8 mouse cellular contexts compared by ENCODE assay signal in genomic region chr12:79600149-79600769, GRCm38 (mm10).
DNase-seq lines count a peak whose midpoint lies in the region; ATAC-seq and TF ChIP-seq lines count a peak whose summit lies in the region.

No protein-coding gene starts in this region.

- no peak for TF ChIP-seq POLR2A in brain, embryonic 14.5 days (IDR thresholded peaks at IDR 0.05; ENCODE audit: borderline replicate concordance, extremely low read depth, insufficient read depth, insufficient read length, poor library complexity, severe bottlenecking)

- no peak for TF ChIP-seq CTCF in brain, embryonic 14.5 days (IDR thresholded peaks at IDR 0.05; ENCODE audit: borderline replicate concordance, extremely low read depth, insufficient read depth, insufficient read length)

- no peaks in the 10 kb centered on the region for H3K36me3 ChIP-seq in heart, embryonic 14.5 days (ENCODE audit: control insufficient read depth, insufficient read depth, low read length)

- H3K27ac ChIP-seq in heart, embryonic 14.5 days (replicated peaks in 1 of 2; ENCODE audit: control insufficient read depth in 1 of 2, insufficient read depth in 1 of 2, low read depth in 2 of 2, low read length in 2 of 2) = peak overlapping the region; percentile 63 to 67

- H3K9me3 ChIP-seq in heart, embryonic 14.5 days (ENCODE audit: control insufficient read depth, low read length) = no peaks in the 10 kb centered on the region

- WGBS in heart, embryonic 14.5 days = 61% methylated on average over 11 of the region's 11 CpGs

- no peak overlapping the region for H3K4me3 ChIP-seq in heart, embryonic 14.5 days (ENCODE audit: control insufficient read depth in 1 of 2, insufficient read depth in 1 of 2, low read depth in 1 of 2, low read length in 2 of 2)

- H3K4me1 ChIP-seq in heart, embryonic 14.5 days (ENCODE audit: control insufficient read depth in 2 of 2, insufficient read depth in 2 of 2, low read length in 2 of 2) = peaks cover 6 to 24% of the 10 kb centered on the region in 2 experiments

- H3K27me3 ChIP-seq in heart, embryonic 14.5 days (ENCODE audit: control insufficient read depth, insufficient read depth, low read length) = no peaks in the 10 kb centered on the region

- H3K4me2 ChIP-seq in heart, embryonic 14.5 days (ENCODE audit: low read length) = no peak overlapping the region

- ATAC-seq in heart, embryonic 14.5 days (ENCODE audit: insufficient number of reproducible peaks, insufficient read depth, low FRiP score, low read depth) = peak; percentile 53; the same call in 1 of the 2 replicates

- peak; percentile 31 to 50 for DNase-seq in spleen, postnatal 36 days (ENCODE audit: low spot score in 2 of 2)
- DNase-seq in spleen, adult 18-20 months = no peak
- peak; percentile 78 for DNase-seq in brain, embryonic 14.5 days (ENCODE audit: low read depth)
- DNase-seq in kidney, postnatal 4 days = peak; percentile 80 to 87
- peak; percentile 28 for DNase-seq in retina, embryonic 14.5 days (ENCODE audit: low spot score)
- DNase-seq in frontal cortex, postnatal 14 days (ENCODE audit: low spot score in 2 of 2) = no peak
- no peak for DNase-seq in spleen, postnatal 14 days (ENCODE audit: low spot score in 2 of 2)

- no peak overlapping the region for H3K9ac ChIP-seq in heart, embryonic 14.5 days (ENCODE audit: low read length)

Comparison
In these comparisons a context has a peak if more than half of its experiments do, and no peak if none do; other contexts are left out.
1. DNase-seq: peak in spleen, postnatal 36 days (2 of 2), brain, embryonic 14.5 days (single experiment), kidney, postnatal 4 days (2 of 2) and retina, embryonic 14.5 days (single experiment); none in spleen, adult 18-20 months (0 of 2), frontal cortex, postnatal 14 days (0 of 2) and spleen, postnatal 14 days (0 of 2).